Mouse (Mus musculus): ENCODE data around the gene Kcnj4. TPM values are rescaled to one million over a fixed set of nuclear protein-coding genes. Genes with fewer than 3 reads are reported as not detected.

Kcnj4 gene
- total RNA-seq, 1 experiment from 2014 or later = 0.19 TPM

DNA sequence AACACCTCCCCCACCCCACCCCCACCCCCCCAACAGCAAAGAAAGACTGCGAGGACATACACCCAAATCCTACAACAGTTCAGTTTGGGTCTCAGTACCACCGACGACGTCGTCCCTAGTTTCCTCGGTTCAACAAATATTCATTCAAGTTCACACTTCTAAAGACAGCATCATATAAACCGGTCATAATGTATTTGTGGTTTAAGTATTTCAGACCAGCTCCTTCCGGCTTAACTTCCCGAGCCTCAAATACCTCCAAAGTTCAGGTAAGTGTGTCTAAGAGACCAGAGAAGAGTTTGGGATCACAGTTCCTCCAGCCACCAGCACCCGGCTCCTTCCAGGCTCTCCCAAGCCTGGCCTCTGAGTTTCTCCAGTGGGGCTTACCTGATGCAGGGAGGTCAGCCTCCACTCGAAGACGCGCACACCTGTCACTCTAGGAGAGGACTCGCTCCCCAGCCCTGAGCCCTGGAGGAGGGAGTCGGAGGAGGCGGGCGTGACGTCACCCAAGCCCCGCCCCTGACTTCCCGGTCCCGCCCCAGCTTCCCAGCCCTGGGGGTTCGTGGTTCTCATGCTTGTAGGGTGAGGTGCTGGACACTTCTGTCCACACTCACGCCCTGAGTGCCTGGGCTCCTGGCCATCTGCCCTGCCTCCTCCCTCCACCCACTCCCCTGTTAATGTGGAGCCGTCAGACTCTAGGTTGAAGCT, 49.8 kb downstream of the Kcnj4 start, which contains the start of gene Csnk1e:
TSS of gene Csnk1e (minus strand) at position 461 of the 705 bp plus-strand sequence.
- DNase-seq = peak; percentile 79

DNA sequence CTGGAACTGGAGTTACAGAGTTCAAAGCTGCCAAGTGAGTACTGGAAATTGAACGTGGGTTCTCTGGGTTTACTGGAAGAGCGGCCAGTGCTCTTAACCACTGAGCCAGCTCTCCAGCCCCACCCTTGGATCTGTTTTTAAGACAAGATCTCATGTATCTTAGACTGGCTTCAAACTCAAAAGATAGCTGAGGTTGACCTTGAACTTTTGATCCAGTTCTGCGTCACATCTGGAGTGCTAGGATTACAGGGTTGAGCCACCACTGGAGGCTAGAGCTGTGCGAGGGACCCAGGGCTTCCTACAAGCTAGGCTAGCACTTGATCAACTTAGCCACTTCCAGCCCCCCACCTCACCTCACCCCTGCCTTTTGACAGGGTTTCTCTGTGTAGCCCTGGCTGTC, 51.2 kb downstream of the Kcnj4 start:
- no peak for DNase-seq

DNA sequence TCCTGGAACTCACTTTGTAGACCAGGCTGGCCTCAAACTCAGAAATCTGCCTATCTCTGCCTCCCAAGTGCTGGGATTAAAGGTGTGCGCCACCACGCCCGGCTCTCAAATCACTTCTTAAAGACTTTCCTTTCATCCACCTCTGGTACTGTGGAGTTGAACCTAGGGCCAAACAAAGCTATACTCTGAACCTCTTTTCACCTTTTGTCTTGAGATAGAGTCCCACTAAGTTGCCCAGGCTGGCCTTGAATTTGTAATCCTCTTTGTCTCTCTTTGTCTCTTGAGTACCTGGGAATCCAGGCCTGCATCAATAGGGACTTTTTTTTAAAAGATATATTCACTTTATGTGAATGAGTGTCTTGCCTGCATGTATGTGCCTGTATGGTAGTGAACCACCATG, 57.0 kb downstream of the Kcnj4 start:
- no peak for DNase-seq

DNA sequence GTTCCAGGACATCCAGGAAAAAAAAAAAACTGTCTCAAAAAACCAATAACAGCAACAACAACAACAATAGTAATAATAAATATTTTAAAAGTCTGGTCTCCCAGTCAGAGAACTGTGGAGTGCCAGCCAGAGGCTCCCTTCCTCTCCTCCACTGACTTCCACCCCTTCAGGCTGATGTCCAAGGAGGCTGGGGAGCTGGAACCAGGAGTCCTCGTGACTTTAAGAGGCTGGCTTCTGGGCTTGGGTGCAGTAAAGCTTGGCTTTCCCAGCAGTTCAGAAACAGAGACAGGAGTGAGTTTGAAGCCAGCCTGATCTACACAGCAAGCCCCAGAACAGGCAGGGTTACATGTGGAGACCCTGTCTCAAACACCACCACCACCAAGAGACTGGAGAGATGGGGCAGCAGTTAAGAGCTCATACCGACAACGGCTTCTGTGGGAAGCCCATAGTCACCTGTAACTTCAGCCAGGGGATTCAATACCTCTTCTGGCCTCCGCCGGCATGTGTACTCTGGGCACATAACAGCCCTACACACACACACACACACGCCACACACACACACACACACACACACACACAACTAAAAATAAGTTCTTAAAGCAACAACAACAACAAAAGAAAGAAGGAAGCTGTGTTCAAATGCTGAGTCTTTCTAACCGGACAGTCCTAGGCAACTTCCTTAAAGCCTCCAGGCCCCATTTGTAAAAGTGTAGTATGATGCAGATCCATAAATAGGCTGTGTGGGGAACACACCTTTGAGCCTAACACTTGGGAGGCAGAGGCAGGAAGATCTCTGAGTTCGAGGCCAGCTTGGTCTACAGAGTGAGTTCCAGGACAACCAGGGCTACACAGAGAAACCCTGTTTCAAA, 59.0 kb downstream of the Kcnj4 start:
- DNase-seq = no peak

DNA sequence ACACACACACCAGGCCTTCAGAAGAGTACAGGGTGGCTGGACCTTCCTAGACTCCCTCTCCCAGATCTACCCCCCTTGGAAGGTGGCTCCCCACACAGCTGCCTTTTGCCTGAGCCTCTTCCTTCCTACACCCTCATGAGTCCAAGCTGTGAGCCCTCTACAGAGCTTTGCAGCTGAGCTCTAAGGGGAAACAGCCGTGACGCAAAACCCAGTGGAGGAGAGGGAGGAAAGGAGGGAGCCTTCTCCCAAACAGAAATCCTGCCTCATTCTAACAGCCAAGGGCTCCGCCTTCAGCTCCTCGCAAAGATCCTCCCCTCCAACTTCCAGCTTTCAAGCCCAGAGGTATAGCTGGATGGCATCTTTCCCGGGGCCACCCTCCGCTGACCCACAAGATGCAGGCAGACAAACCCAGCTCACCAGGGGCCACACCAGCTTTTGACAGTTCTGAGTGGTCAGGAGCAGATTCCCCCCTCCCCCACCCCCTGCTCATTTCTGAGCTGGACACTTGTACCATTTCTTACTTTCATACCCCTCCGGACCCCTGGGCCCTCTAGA, 61.1 kb downstream of the Kcnj4 start:
- no peak for DNase-seq

DNA sequence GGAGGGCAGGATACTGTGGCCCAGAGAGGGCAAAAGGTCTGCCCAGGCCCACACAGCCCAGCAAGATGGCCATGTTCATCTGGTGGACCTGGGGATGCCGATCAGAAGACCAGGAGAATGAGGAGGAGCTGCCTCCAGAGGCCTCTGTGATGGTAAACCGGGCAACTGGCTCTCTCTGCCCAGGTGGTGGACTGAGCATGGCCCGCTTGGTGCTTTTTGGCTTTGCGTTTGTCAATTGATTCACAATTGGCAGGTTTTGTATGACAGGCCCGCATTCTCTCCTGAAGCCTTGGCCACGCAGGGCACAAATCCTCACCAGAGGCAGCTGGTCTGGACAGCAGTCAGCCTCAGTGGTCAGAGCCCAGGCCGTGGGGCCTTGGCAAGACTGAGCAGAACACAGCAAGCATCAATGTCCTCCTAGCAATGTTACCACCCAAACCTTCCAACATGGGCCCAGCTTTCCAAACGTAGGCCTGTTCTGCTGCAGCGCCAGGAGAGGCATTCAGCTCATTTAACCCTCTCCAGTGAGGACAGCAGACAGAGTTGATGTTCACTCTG, 62.0 kb downstream of the Kcnj4 start:
- DNase-seq = no peak

DNA sequence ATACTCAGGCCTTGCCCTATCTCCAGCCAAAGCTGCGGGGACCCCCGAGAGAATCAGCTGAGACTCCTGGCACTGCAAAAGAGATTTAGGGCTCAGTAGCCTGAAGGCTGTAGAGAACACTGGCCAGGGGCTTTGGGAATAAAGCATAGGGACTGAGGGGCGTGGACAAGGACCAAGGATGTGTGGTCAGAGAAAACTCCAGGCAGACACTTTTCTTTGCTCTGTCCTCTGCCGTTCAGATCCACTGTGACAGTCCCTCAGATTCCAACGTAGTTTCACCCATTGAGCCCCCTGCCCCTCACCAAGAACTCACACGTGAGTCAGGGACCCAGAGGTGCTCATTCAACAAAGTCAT, 62.8 kb downstream of the Kcnj4 start:
- no peak for DNase-seq

DNA sequence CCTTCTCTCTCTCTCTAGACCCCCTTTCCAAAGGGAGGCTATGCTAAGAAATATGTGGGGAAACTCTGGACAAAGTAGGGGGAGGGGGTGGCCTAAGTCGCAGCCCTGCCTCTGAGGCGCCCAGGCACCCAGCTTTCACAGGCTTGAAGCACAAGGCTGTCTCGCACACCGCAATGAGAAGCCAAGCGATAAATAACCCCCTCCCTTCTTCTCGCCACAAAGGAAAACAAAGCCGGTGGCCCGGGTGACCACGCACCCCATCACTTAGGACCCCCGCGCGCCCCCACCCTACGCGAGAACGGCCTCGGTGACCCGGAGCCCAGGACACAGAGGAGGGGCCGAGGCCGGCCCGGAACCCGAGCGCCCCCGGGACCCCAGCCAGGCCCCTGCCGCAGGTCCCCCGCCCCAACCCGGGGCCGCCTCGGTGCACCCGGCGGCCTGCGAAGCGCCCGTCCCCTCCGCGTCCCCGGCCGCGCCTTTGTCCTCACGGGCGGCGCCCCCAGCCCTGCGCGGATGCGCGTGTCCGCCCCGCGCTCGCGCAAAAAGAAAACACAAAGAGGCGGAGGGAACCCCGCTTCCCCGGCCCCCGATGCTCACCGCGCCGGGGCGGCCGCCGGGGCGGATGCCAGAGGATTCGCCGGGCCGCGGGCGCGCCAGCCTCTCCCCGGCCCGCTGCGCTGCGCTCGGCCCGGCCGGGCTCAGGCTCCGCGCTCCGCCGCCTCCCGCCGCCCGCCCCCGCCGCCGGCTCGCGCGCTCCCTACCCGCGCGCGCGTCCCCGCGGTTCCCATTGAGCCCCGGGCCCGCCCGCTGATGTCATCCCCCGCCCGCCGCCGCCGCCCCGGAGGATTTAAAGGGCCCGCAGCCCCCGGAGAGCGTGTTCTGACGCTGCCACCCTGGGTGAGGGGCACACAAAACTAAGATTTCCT, 63.4 kb downstream of the Kcnj4 start:
- DNase-seq = peak; percentile 92

DNA sequence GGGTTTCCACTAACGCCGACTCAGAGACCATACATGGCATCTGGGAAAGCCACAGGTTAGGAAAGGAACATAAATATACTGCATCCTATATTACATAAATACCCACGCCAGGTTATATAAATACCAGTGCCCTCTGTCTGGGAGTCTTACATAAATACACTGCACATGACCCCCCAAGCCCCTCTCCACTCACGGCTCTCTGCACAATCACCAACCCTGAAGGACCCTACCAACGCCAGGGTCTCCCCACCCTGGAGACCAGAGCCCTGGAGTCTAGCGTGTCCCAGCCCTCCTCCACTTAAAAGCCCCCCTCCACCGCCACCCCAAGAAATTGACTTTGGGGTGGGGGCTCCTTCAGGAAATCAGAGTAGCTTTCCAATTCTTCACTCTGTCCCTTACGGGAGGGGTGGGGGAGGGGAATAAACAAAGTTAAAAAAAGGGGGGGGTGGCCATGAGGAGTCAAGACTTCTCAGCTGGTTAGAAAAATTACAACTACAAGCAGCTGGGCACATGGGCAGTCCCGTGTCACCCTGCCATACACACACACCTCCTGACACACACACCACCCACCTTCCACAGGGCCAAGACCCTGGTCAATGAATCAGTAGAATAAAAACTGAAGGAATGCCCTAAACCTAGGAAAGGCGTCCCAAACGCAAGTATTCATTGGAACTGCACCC, 64.2 kb downstream of the Kcnj4 start:
- peak; percentile 67 for DNase-seq

DNA sequence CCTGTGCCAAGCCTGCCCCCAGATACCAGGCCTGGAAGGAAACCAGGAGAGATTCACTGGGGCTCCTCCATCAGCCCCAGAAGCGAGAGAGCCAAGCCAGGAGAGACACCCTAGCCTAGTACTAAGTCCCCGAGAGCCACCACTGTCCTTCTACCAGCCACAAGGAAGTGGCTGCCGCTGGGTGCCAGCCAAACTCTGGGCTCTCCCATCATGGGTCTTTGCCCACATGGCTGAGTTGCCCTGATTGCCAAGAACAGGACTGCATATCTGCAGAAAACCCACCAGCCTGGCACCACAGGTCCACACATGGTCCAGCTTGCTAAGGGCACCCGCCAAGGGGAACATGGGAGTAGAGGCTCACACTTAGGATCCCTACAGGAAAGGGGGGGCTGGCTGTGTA, 64.8 kb downstream of the Kcnj4 start:
- peak; percentile 83 for DNase-seq

DNA sequence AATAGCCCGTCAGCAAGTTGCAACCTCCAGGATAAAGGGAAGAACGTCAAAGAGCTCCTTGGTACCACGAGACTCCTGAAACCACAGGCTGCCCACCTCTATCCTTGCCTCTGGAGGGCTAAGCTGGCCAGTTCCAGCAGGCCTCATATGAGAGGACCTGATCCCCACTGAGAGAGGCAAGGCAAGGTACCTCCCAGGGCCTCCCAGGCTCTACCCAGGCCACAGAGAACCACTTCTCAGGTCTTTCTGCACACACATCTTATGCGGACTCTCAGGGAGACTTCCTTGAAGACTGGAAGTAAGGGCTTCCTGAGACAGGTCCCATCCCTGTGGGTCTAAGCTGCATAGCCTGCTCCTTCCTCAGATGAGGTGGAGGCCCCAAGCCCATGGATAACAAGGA, 65.7 kb downstream of the Kcnj4 start:
- DNase-seq = no peak

DNA sequence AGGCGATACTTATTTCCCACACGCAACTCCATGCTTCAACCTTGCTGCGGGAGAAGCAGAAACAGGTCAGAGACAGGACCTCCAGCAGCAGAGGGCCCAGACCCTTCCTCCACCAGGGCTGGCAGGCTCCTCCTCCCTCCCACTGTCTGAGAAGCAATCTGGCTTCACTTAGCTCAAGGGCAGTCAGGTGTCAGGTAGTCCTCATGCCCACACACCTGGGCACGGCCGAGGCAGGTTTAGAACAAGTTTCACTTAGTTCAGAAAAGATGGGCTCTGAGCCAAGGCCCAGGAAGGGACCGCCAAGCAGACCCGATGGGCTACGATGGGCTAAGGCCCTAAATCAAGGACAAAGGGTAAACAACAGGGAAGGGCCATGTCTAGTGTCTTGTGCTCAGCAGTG, 66.2 kb downstream of the Kcnj4 start:
- DNase-seq = no peak

DNA sequence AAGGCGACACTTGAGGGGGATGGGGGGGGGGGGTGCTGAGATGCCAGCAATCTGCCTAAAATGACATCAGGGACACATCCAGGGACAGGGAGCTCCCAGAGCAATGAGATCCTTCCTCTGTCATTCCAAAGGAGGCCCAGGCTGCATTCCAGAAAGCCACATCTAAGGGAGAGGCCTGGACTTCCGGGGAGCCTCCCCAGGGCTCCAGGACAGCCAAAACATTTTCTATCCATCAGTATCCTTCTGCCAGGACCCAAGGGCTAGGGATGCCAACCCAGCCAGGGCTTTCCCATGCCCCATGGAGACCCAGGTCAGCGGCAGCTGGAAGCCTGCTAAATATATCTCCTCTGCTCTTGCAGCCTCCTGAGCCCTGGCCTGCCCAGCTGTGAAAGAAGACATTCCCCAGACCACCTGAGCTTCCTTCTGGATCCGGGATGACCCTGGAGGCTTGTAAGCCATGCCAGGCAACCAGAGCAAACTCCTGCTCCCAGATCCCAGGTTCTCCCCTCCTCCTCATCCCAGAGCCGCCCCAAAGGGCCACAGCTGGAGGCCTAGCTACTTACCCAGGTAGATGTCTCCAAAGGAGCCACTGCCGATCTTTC, 66.7 kb downstream of the Kcnj4 start:
- peak; percentile 64 for DNase-seq

DNA sequence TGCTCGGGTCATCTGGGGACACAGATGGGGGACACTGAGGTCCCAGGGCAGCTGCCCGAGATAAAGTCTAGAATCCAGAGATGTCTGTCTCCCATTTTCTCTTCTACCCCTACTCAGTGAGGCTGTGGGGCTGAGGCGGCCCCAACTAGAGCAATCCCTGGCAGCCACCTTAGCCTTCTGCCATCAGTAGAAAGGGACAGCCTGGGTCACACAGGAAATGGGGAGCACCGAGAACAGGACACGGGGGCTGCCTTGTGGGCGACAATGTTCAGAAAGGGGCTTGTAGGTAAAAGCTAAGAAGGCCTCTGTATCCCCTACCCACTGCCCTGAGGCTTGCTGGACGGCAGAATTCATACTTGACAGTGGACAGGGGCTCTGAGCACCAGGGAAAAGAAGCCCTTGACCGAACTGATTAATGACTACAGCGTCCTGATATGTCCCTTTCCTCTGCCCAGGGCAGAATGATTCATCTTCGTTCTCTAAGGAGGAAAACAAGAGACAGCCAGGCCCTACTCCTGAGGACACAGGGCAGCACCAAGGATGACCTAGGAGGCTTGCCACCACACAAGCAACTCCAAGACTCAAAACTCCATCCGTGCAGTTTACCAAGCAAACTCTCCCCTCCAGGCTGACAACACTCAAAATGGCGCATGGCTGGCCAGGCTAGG, 67.4 kb downstream of the Kcnj4 start:
- peak; percentile 56 for DNase-seq

DNA sequence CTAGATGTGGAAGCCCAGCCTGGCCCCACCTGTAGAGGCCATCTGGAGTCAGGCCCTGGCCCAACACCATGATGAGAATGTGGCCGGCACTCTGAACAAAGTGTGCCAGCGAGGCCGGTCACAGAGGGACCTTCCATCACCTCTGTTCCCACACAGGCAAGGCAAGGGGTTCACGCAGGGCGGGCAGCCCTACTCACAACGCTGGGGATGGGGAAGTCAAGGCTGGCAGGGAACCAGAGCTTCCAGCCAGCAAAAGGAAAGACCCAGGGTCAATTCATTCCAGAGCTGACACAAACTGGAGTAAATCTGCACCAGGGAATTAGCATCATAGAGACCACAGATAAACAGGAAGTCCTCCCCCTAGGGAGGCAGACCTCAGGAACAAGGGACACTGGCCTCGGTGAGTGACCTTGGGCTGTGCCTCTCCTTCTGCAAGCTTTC, 68.5 kb downstream of the Kcnj4 start:
- peak; percentile 65 for DNase-seq

DNA sequence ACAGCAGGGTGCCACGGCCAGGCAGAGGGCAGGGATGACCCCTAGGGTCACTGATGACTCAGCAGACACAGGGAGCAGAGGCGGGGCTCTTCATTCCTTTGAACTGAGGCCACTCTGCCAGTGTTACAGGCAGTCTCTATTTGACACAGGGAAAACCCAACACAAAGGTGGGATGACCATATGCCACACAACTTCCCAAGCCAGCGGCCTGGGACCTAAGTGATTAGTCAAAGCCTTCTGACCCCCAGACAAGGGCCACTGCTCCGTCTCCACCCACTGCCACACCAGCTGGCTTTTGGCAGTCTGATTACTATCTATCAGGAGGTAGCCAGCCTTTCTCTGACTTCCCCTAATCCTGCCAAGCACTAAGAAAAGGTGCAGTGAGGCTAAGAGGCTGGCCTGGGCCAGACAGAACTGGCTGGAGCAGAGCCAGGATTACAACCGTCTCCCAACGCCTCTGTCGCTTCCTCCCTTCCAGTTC, 69.8 kb downstream of the Kcnj4 start:
- peak; percentile 82 for DNase-seq

Measured in adrenal gland, postnatal 14 days (tissue).